In genomic region chr7:29444527-29444926, GRCm38 (mm10) we compare ENCODE assay signal across 13 mouse cellular contexts.
A peak's percentile ranks its signal among the peaks of the same experiment; 100 is the strongest.
DNase-seq lines count a peak whose midpoint lies in the region; ATAC-seq and TF ChIP-seq lines count a peak whose summit lies in the region.
"Had no signal": no experiment of that assay in that cellular context is flagged by ENCODE, and none has a peak within 500 bp of the region (broad histone marks: within the 10 kb centered on the region; RNA-seq: fewer than 3 reads in every experiment).

No protein-coding gene starts in this region.

- H3K4me3 ChIP-seq in hindbrain, embryonic 13.5 days: no peak overlapping the region
- H3K4me3 ChIP-seq in hindbrain, embryonic 10.5 days: no peak overlapping the region
- no peak overlapping the region for H3K4me3 ChIP-seq in lung, postnatal 0 days (ENCODE audit: low read depth, low read length)
- no peak overlapping the region for H3K4me3 ChIP-seq in stomach, embryonic 15.5 days (replicated peaks)
- H3K4me3 ChIP-seq: forebrain, embryonic 13.5 days had no signal

- no peak overlapping the region for H3K4me2 ChIP-seq in hindbrain, embryonic 13.5 days
- no peak overlapping the region for H3K4me2 ChIP-seq in lung, postnatal 0 days (replicated peaks; ENCODE audit: low read depth, low read length)
- no peak overlapping the region for H3K4me2 ChIP-seq in stomach, embryonic 15.5 days
- H3K4me2 ChIP-seq: forebrain, embryonic 13.5 days had no signal

- DNase-seq in hindbrain, embryonic 10.5 days (ENCODE audit: low spot score): no peak
- DNase-seq in lung, postnatal 0 days (ENCODE audit: low spot score): no peak
- DNase-seq in lung, postnatal 36 days: no peak
- DNase-seq in Patski (ENCODE audit: low read depth, low spot score): no peak
- DNase-seq in embryo, embryonic 11 days: no peak
- DNase-seq: cerebellum, adult 18-20 months; gastrocnemius, postnatal 14 days; kidney, adult 11 months; lung, adult 18-20 months had no signal

- H3K9me3 ChIP-seq in hindbrain, embryonic 13.5 days: no peaks in the 10 kb centered on the region
- 0 out of 2 replicates have a peak, but pooled peaks cover 2% of the 10 kb centered on the region for H3K9me3 ChIP-seq in hindbrain, embryonic 10.5 days
- H3K9me3 ChIP-seq in lung, postnatal 0 days (ENCODE audit: low read length): no peaks in the 10 kb centered on the region
- H3K9me3 ChIP-seq in stomach, embryonic 15.5 days: no peaks in the 10 kb centered on the region
- H3K9me3 ChIP-seq: forebrain, embryonic 13.5 days had no signal

- no peak for TF ChIP-seq EP300 in lung, postnatal 0 days (IDR thresholded peaks at IDR 0.05)

- no peak for TF ChIP-seq CTCF in lung, postnatal 0 days (IDR thresholded peaks at IDR 0.05)
- no peak for TF ChIP-seq CTCF in Patski (IDR thresholded peaks at IDR 0.05)

- 88% methylated on average over 5 of the region's 5 CpGs for WGBS in hindbrain, embryonic 13.5 days
- 77% methylated on average over 5 of the region's 5 CpGs for WGBS in hindbrain, embryonic 10.5 days
- WGBS in lung, postnatal 0 days: 61% methylated on average over 5 of the region's 5 CpGs
- 53% methylated on average over 5 of the region's 5 CpGs for WGBS in stomach, embryonic 15.5 days

- H3K27ac ChIP-seq in hindbrain, embryonic 13.5 days: peak overlapping the region; percentile 58; the same call in 1 of the 2 replicates
- H3K27ac ChIP-seq in hindbrain, embryonic 10.5 days: no peak overlapping the region
- H3K27ac ChIP-seq in lung, postnatal 0 days (ENCODE audit: low read length): peak overlapping the region; percentile 3; the same call in 1 of the 2 replicates
- peak overlapping the region; percentile 46 for H3K27ac ChIP-seq in stomach, embryonic 15.5 days
- H3K27ac ChIP-seq: forebrain, embryonic 13.5 days had no signal

- in situ Hi-C loops in Patski (cut with MboI; ENCODE audit: low pct_unique_long_range_greater_than_20kb): loop anchor here (5.0 kb wide), 1 partner anchor 68 kb away; no protein-coding TSS in a partner anchor

- peaks cover 27% of the 10 kb centered on the region for H3K4me1 ChIP-seq in hindbrain, embryonic 13.5 days (replicated peaks)
- peaks cover 53% of the 10 kb centered on the region for H3K4me1 ChIP-seq in hindbrain, embryonic 10.5 days (replicated peaks)
- peaks cover 3% of the 10 kb centered on the region; the same call in 1 of the 2 replicates for H3K4me1 ChIP-seq in lung, postnatal 0 days (ENCODE audit: insufficient read depth, low read depth, low read length)
- H3K4me1 ChIP-seq in stomach, embryonic 15.5 days: peaks cover 27% of the 10 kb centered on the region

- POLR2A ChIA-PET in Patski (lab: Charles Lee): interaction anchor here (1.7 kb wide), 1 partner anchor 14 kb away, joined by 4 read pairs; no protein-coding TSS in a partner anchor

- CTCF ChIA-PET in Patski (lab: Charles Lee): no interaction called here

- H3K9ac ChIP-seq in hindbrain, embryonic 13.5 days: no peak overlapping the region
- no peak overlapping the region for H3K9ac ChIP-seq in lung, postnatal 0 days (replicated peaks; ENCODE audit: low read depth)
- no peak overlapping the region; the same call in 1 of the 2 replicates for H3K9ac ChIP-seq in stomach, embryonic 15.5 days
- H3K9ac ChIP-seq: forebrain, embryonic 13.5 days had no signal

- no peaks in the 10 kb centered on the region for H3K36me3 ChIP-seq in hindbrain, embryonic 13.5 days
- no peaks in the 10 kb centered on the region for H3K36me3 ChIP-seq in hindbrain, embryonic 10.5 days
- no peaks in the 10 kb centered on the region for H3K36me3 ChIP-seq in lung, postnatal 0 days (ENCODE audit: insufficient read depth, low read length)
- H3K36me3 ChIP-seq in stomach, embryonic 15.5 days: no peaks in the 10 kb centered on the region

- no peak for ATAC-seq in hindbrain, embryonic 13.5 days (ENCODE audit: low FRiP score)
- no peak; the same call in 1 of the 2 replicates for ATAC-seq in lung, postnatal 0 days
- peak; percentile 48 for ATAC-seq in Patski
- no peak for ATAC-seq in stomach, embryonic 15.5 days (ENCODE audit: insufficient read depth, low FRiP score, low read depth)
- no peak for ATAC-seq in activated CD4-positive, CD25-positive, alpha-beta regulatory T cell, adult 4 months
- ATAC-seq: forebrain, embryonic 13.5 days had no signal

- H3K27me3 ChIP-seq in hindbrain, embryonic 13.5 days: no peaks in the 10 kb centered on the region
- no peaks in the 10 kb centered on the region for H3K27me3 ChIP-seq in hindbrain, embryonic 10.5 days (ENCODE audit: insufficient read depth, poor library complexity, severe bottlenecking)
- no peaks in the 10 kb centered on the region for H3K27me3 ChIP-seq in lung, postnatal 0 days (replicated peaks; ENCODE audit: insufficient read depth, low read length)
- no peaks in the 10 kb centered on the region for H3K27me3 ChIP-seq in Patski
- H3K27me3 ChIP-seq in stomach, embryonic 15.5 days (replicated peaks): no peaks in the 10 kb centered on the region
- H3K27me3 ChIP-seq: forebrain, embryonic 13.5 days had no signal
